In genomic region chr12:102661772-102662171, GRCm38 (mm10) we compare ENCODE assay signal across 13 mouse cellular contexts. TPM values are rescaled to one million over a fixed set of nuclear protein-coding genes. Genes with fewer than 3 reads are reported as not detected.
DNase-seq lines count a peak whose midpoint lies in the region; ATAC-seq and TF ChIP-seq lines count a peak whose summit lies in the region.
"Had no signal": no experiment of that assay in that cellular context is flagged by ENCODE, and none has a peak within 500 bp of the region (broad histone marks: within the 10 kb centered on the region; RNA-seq: fewer than 3 reads in every experiment).

No protein-coding gene starts in this region.

- no peaks in the 10 kb centered on the region for H3K36me3 ChIP-seq in forebrain, embryonic 15.5 days
- no peaks in the 10 kb centered on the region for H3K36me3 ChIP-seq in forebrain, embryonic 12.5 days (replicated peaks)
- H3K36me3 ChIP-seq in limb, embryonic 14.5 days (ENCODE audit: control insufficient read depth, insufficient read depth, low read length), result no peaks in the 10 kb centered on the region
- H3K36me3 ChIP-seq in intestine, embryonic 16.5 days (ENCODE audit: control insufficient read depth, insufficient read depth, low read length), result no peaks in the 10 kb centered on the region
- H3K36me3 ChIP-seq: hindbrain, embryonic 15.5 days; liver, embryonic 13.5 days had no signal

- peak overlapping the region; percentile 11; the same call in 1 of the 2 replicates for H3K27ac ChIP-seq in forebrain, embryonic 15.5 days (replicated peaks)
- H3K27ac ChIP-seq in forebrain, embryonic 12.5 days, result no peak overlapping the region
- peak overlapping the region; percentile 73 for H3K27ac ChIP-seq in layer of hippocampus, adult 2 months
- H3K27ac ChIP-seq in limb, embryonic 14.5 days (replicated peaks; ENCODE audit: low read depth, low read length), result 0 out of 2 replicates have a peak overlapping the region, but pooled peaks have one; percentile 9
- no peak overlapping the region for H3K27ac ChIP-seq in intestine, embryonic 16.5 days (ENCODE audit: low read length)
- H3K27ac ChIP-seq: hindbrain, embryonic 15.5 days; liver, embryonic 13.5 days had no signal

- H3K4me2 ChIP-seq in forebrain, embryonic 15.5 days (replicated peaks), result no peak overlapping the region
- no peak overlapping the region for H3K4me2 ChIP-seq in forebrain, embryonic 12.5 days
- no peak overlapping the region for H3K4me2 ChIP-seq in limb, embryonic 14.5 days (replicated peaks; ENCODE audit: low read depth, low read length, severe bottlenecking)
- H3K4me2 ChIP-seq in intestine, embryonic 16.5 days (ENCODE audit: low read depth, low read length), result no peak overlapping the region
- H3K4me2 ChIP-seq: hindbrain, embryonic 15.5 days; liver, embryonic 13.5 days had no signal

- no peak for DNase-seq in layer of hippocampus, adult 2 months (ENCODE audit: low spot score in 2 of 2)
- DNase-seq in layer of hippocampus, adult 18-20 months (ENCODE audit: low spot score in 2 of 2), result no peak
- DNase-seq in NIH3T3 (ENCODE audit: low read depth), result peak; percentile 53
- no peak for DNase-seq in limb, embryonic 14.5 days (ENCODE audit: low spot score)
- no peak for DNase-seq in spleen, postnatal 4 days (ENCODE audit: low spot score in 2 of 2)
- DNase-seq: liver, embryonic 13.5 days; thymus, postnatal 14 days had no signal

- no peak for TF ChIP-seq CTCF in layer of hippocampus, adult 2 months (conservative IDR thresholded peaks at IDR 0.05)

- no peak overlapping the region for H3K4me3 ChIP-seq in forebrain, embryonic 15.5 days
- H3K4me3 ChIP-seq in forebrain, embryonic 12.5 days (replicated peaks), result no peak overlapping the region
- H3K4me3 ChIP-seq in layer of hippocampus, adult 2 months, result no peak overlapping the region
- H3K4me3 ChIP-seq in limb, embryonic 14.5 days (replicated peaks; ENCODE audit: low read length), result no peak overlapping the region
- H3K4me3 ChIP-seq in intestine, embryonic 16.5 days (ENCODE audit: low read length), result no peak overlapping the region
- H3K4me3 ChIP-seq: erythroblast, embryonic 14.5 days; hindbrain, embryonic 15.5 days; liver, embryonic 13.5 days; megakaryocyte, embryonic 14.5 days had no signal

- peaks cover 10% of the 10 kb centered on the region; the same call in 1 of the 2 replicates for H3K4me1 ChIP-seq in forebrain, embryonic 15.5 days
- no peaks in the 10 kb centered on the region for H3K4me1 ChIP-seq in forebrain, embryonic 12.5 days
- peaks cover 6% of the 10 kb centered on the region; the same call in 1 of the 2 replicates for H3K4me1 ChIP-seq in limb, embryonic 14.5 days (ENCODE audit: control insufficient read depth, insufficient read depth, low read length)
- peaks cover 10% of the 10 kb centered on the region for H3K4me1 ChIP-seq in intestine, embryonic 16.5 days (ENCODE audit: control insufficient read depth, insufficient read depth, low read length)
- H3K4me1 ChIP-seq: hindbrain, embryonic 15.5 days had no signal

- 89% methylated on average over 7 of the region's 7 CpGs for WGBS in forebrain, embryonic 15.5 days
- 89% methylated on average over 7 of the region's 7 CpGs for WGBS in forebrain, embryonic 12.5 days
- 65% methylated on average over 7 of the region's 7 CpGs for WGBS in limb, embryonic 14.5 days
- 75% methylated on average over 7 of the region's 7 CpGs for WGBS in intestine, embryonic 16.5 days

- no peaks in the 10 kb centered on the region for H3K27me3 ChIP-seq in forebrain, embryonic 15.5 days
- H3K27me3 ChIP-seq in forebrain, embryonic 12.5 days, result no peaks in the 10 kb centered on the region
- no peaks in the 10 kb centered on the region for H3K27me3 ChIP-seq in limb, embryonic 14.5 days (ENCODE audit: control insufficient read depth, insufficient read depth, low read length)
- no peaks in the 10 kb centered on the region for H3K27me3 ChIP-seq in intestine, embryonic 16.5 days (replicated peaks; ENCODE audit: control insufficient read depth, insufficient read depth, low read length)
- H3K27me3 ChIP-seq: hindbrain, embryonic 15.5 days; liver, embryonic 13.5 days; megakaryocyte, embryonic 14.5 days had no signal

- TF ChIP-seq POLR2A in limb, embryonic 14.5 days (IDR thresholded peaks at IDR 0.05; ENCODE audit: borderline replicate concordance, extremely low read depth, insufficient read depth, insufficient read length), result no peak

- H3K9me3 ChIP-seq in forebrain, embryonic 15.5 days, result no peaks in the 10 kb centered on the region
- H3K9me3 ChIP-seq in forebrain, embryonic 12.5 days, result no peaks in the 10 kb centered on the region
- H3K9me3 ChIP-seq in limb, embryonic 14.5 days (ENCODE audit: control insufficient read depth, low read length), result no peaks in the 10 kb centered on the region
- H3K9me3 ChIP-seq in intestine, embryonic 16.5 days (ENCODE audit: control insufficient read depth, low read length), result peaks cover 3% of the 10 kb centered on the region; the same call in 1 of the 2 replicates
- H3K9me3 ChIP-seq: hindbrain, embryonic 15.5 days; liver, embryonic 13.5 days; megakaryocyte, embryonic 14.5 days had no signal

- no peak overlapping the region for H3K9ac ChIP-seq in forebrain, embryonic 15.5 days (replicated peaks)
- H3K9ac ChIP-seq in forebrain, embryonic 12.5 days, result no peak overlapping the region
- no peak overlapping the region for H3K9ac ChIP-seq in limb, embryonic 14.5 days (ENCODE audit: low read depth, low read length, severe bottlenecking)
- H3K9ac ChIP-seq in intestine, embryonic 16.5 days (ENCODE audit: low read depth, low read length), result no peak overlapping the region
- H3K9ac ChIP-seq: hindbrain, embryonic 15.5 days; liver, embryonic 13.5 days had no signal

- no peak for ATAC-seq in forebrain, embryonic 15.5 days (replicated peaks)
- ATAC-seq in forebrain, embryonic 12.5 days (ENCODE audit: low FRiP score), result no peak
- ATAC-seq in limb, embryonic 14.5 days (ENCODE audit: low FRiP score, low read depth), result 0 out of 2 replicates have a peak, but pooled peaks have one; percentile 12
- ATAC-seq in intestine, embryonic 16.5 days, result no peak

RNA-seq across cellular contexts. Expression of gene Itpk1, which starts 43.0 kb away (rescaled TPM):
- 58.7 and 59.1 TPM in 2 replicates for polyA plus RNA-seq in forebrain, embryonic 15.5 days (2015; fragmentation: Nextera tagmentation; extraction: Ambion mirVana)
- 22.5 and 23.1 TPM in 2 replicates for polyA plus RNA-seq in forebrain, embryonic 12.5 days (2016; fragmentation: Nextera tagmentation; extraction: Ambion mirVana)
- 10 to 100 TPM; 66.6 to 76.8 TPM for total RNA-seq in layer of hippocampus, adult 2 months (2021)
- 10 to 100 TPM; 69.2 to 70.5 TPM for total RNA-seq in layer of hippocampus, adult 18-20 months (2021)
- 10.3 and 12.3 TPM in 2 replicates for polyA plus RNA-seq in limb, embryonic 14.5 days (2012; rRNA removed)
- 8.3 and 9.1 TPM in 2 replicates for polyA plus RNA-seq in limb, embryonic 14.5 days (2014; fragmentation: Nextera tagmentation; extraction: Ambion mirVana)
- polyA plus RNA-seq in intestine, embryonic 16.5 days (2015; fragmentation: Nextera tagmentation; extraction: Ambion mirVana), result 51.4 and 57.1 TPM in 2 replicates

Comparison
In these comparisons a context has a peak if more than half of its experiments do, and no peak if none do; other contexts are left out.
1. H3K27ac ChIP-seq: peak in forebrain, embryonic 15.5 days (single experiment), layer of hippocampus, adult 2 months (single experiment) and limb, embryonic 14.5 days (single experiment); none in forebrain, embryonic 12.5 days (single experiment) and intestine, embryonic 16.5 days (single experiment).